Mouse (Mus musculus): ENCODE results near the gene Elmsan1.

- TF ChIP-seq GATA1 (IDR thresholded peaks at IDR 0.05; ENCODE audit: borderline replicate concordance, low read length) = no peak
- TF ChIP-seq FLI1 (IDR thresholded peaks at IDR 0.05; ENCODE audit: low read length) = no peak
Observed at GRCm38 (mm10) chr12:84129931-84130330, 88.8 kb downstream of the Elmsan1 start.

Measured in megakaryocyte, embryonic 14.5 days (primary cell).